Mouse (Mus musculus) adrenal gland, adult 18-20 months (tissue): ENCODE measurements around the gene 9130230L23Rik. TPM values are rescaled to one million over a fixed set of nuclear protein-coding genes. Genes with fewer than 3 reads are reported as not detected.

Experiments used
- DNase-seq, 2 experiments: peaks; one replicate each; pipeline ENCODE4 v3.0.0; 2021 to 2022; ENCODE audit warnings: low spot score in 2 of 2
- microRNA-seq, 2 experiments: library from miRNA; unstranded; fragments of <30 nt; microRNA quantifications; one replicate each; pipeline ENCODE4 v1.2.0; 2021; ENCODE audit warnings: borderline number of aligned reads in 2 of 2
- total RNA-seq, 2 experiments: library from RNA; stranded (reverse); gene quantifications; 1 replicate in 1 of 2; 2 replicates in 1 of 2; pipeline ENCODE4 v1.2.3; 2021

9130230L23Rik gene
- total RNA-seq, 2 experiments from 2014 or later = 0.60 TPM; not detected in 1

- DNase-seq = peak; percentile 82 to 86
Measured at GRCm38 (mm10) chr5:65955343-65956143, 48.5 kb downstream of the 9130230L23Rik start.

- no peak for DNase-seq
Measured at GRCm38 (mm10) chr5:65954130-65955080, 49.7 kb downstream of the 9130230L23Rik start.

GRCm38 (mm10) chr5:65951513-65951909 is 52.6 kb downstream of the 9130230L23Rik start:
- no peak for DNase-seq

GRCm38 (mm10) chr5:65950679-65951512 is 53.2 kb downstream of the 9130230L23Rik start:
- no peak for DNase-seq

GRCm38 (mm10) chr5:65950236-65950635 is 53.8 kb downstream of the 9130230L23Rik start:
- no peak for DNase-seq

- DNase-seq = no peak
Measured at GRCm38 (mm10) chr5:65949822-65950221, 54.3 kb downstream of the 9130230L23Rik start.

GRCm38 (mm10) chr5:65941145-65941544 is 62.9 kb downstream of the 9130230L23Rik start:
- DNase-seq = no peak

GRCm38 (mm10) chr5:65937998-65938715 is 65.9 kb downstream of the 9130230L23Rik start:
- peak; percentile 80 to 81 for DNase-seq

GRCm38 (mm10) chr5:65937011-65937726 is 66.9 kb downstream of the 9130230L23Rik start:
- peak in 1 of 2 experiments; percentile 10 for DNase-seq

- no peak for DNase-seq
Measured at GRCm38 (mm10) chr5:65934783-65935182, 69.3 kb downstream of the 9130230L23Rik start, which contains the start of gene Chrna9. Chrna9 (plus strand) TSS chr5:65934921.

- no peak for DNase-seq
Measured at GRCm38 (mm10) chr5:65933764-65934163, 70.3 kb downstream of the 9130230L23Rik start.

GRCm38 (mm10) chr5:65933258-65933657 is 70.8 kb downstream of the 9130230L23Rik start:
- no peak for DNase-seq

- DNase-seq = no peak
Measured at GRCm38 (mm10) chr5:65930171-65930570, 73.9 kb downstream of the 9130230L23Rik start.

Small RNA genes lying within 50 kb of the gene (microRNA-seq; reads per million reads assigned to microRNA genes)
- 0 reads per million in 2 experiments for gene Gm25952

Other genes with a start within 250 kb of the 9130230L23Rik start
- gene N4bp2, start 240.8 kb downstream of the 9130230L23Rik start, total RNA-seq = 10 to 100 TPM in 1 of 2 experiments, 1 to 10 TPM in 1; 8.1 to 12.0 TPM
- under 1 TPM; 0.23 to 0.54 TPM for gene Rhoh, start 143.1 kb downstream of the 9130230L23Rik start, total RNA-seq
- gene Chrna9, start 69.4 kb downstream of the 9130230L23Rik start, total RNA-seq = under 1 TPM; 0.46 to 0.80 TPM
- gene Rbm47, start 168.8 kb upstream of the 9130230L23Rik start, total RNA-seq = 100 to 1,000 TPM in 1 of 2 experiments, 10 to 100 TPM in 1; 74.5 to 128 TPM